Mouse (Mus musculus) kidney, postnatal 0 days (tissue): ENCODE measurements around the gene Gm42906. TPM values are rescaled to one million over a fixed set of nuclear protein-coding genes. Genes with fewer than 3 reads are reported as not detected.
A peak's percentile ranks its signal among the peaks of the same experiment; 100 is the strongest.

ENCODE experiments used
- ATAC-seq: fragments of 200-750 bp; cut with Nextera tagmentation; replicated peaks from 2 replicates; pipeline ENCODE4 v1.8.0; 2017; ENCODE audit warnings: low read depth, moderate number of reproducible peaks, moderate TSS enrichment, moderate library complexity; ENCODE audit not compliant: low FRiP score
- DNase-seq: peaks from one replicate; pipeline ENCODE4 v3.0.0-alpha.2; 2016; ENCODE audit warnings: low spot score
- H3K27ac ChIP-seq: fragments of 300-500 bp; sonication (generic); 2 replicates; pipeline ENCODE4 v1.5.1; 2014; ENCODE audit warnings: mild to moderate bottlenecking
- H3K27me3 ChIP-seq: fragments of 300-500 bp; sonication (generic); 2 replicates; pipeline ENCODE4 v1.6.1; 2014; ENCODE audit warnings: low read length, mixed read lengths; ENCODE audit not compliant: insufficient read depth
- H3K36me3 ChIP-seq: fragments of 300-500 bp; sonication (generic); 2 replicates; pipeline ENCODE4 v1.6.1; 2014; ENCODE audit warnings: low read length, mixed read lengths; ENCODE audit not compliant: insufficient read depth
- H3K4me1 ChIP-seq: fragments of 300-500 bp; sonication (generic); replicated peaks from 2 replicates; pipeline ENCODE4 v1.6.1; 2014; ENCODE audit warnings: antibody characterized with exemption, low read length, mixed read lengths; ENCODE audit not compliant: insufficient read depth
- H3K4me2 ChIP-seq: fragments of 300-500 bp; sonication (generic); 2 replicates; pipeline ENCODE4 v1.6.1; 2014; ENCODE audit warnings: mild to moderate bottlenecking, low read length, moderate library complexity, mixed read lengths
- H3K4me3 ChIP-seq: fragments of 300-500 bp; sonication (generic); replicated peaks from 2 replicates; pipeline ENCODE4 v1.5.1; 2014; ENCODE audit warnings: low read depth, low read length
- H3K9ac ChIP-seq: fragments of 300-500 bp; sonication (generic); 2 replicates; pipeline ENCODE4 v1.6.1; 2014; ENCODE audit warnings: low read depth, low read length
- H3K9me3 ChIP-seq: fragments of 300-500 bp; sonication (generic); replicated peaks from 2 replicates; pipeline ENCODE4 v1.6.1; 2016; ENCODE audit warnings: low read length, inconsistent platforms, mixed read lengths
- CTCF ChIP-seq: IDR thresholded peaks from 2 replicates; pipeline ENCODE4 v1.5.1; 2016; ENCODE audit warnings: antibody characterized with exemption, low read depth, mild to moderate bottlenecking, moderate library complexity
- WGBS: fragments of 180-500 bp; shearing (Covaris S2); extraction: QIAGEN DNeasy Blood & Tissue Kit; methylation state at CpG from one replicate; pipeline ENCODE4 v1.1.7; 2014; 5-methylcytosine and 5-hydroxymethylcytosine counted together
- polyA plus RNA-seq: library from polyadenylated mRNA; unstranded; fragments of >200 nt; fragmentation: Nextera tagmentation; extraction: Ambion mirVana; gene quantifications from 2 replicates; pipeline ENCODE4 v1.2.1, GENCODE M21; 2015

Gene Gm42906
- polyA plus RNA-seq, 1 experiment from 2014 or later, result not detected

GRCm38 (mm10) chr5:151236411-151236810 lies 191.6 kb downstream of the Gm42906 start:
- DNase-seq (no peak), ATAC-seq (no peak)
- H3K9ac ChIP-seq, result no peak overlapping the region
- no peaks in the 10 kb centered on the region for H3K27me3 ChIP-seq
- H3K36me3 ChIP-seq, result no peaks in the 10 kb centered on the region
- no peak overlapping the region for H3K4me2 ChIP-seq
- H3K27ac ChIP-seq, result no peak overlapping the region
- TF ChIP-seq CTCF, result no peak
- WGBS, result 50% methylated on average over 5 of the region's 5 CpGs
- no peak overlapping the region for H3K4me3 ChIP-seq
- no peaks in the 10 kb centered on the region for H3K9me3 ChIP-seq
- peaks cover 8% of the 10 kb centered on the region for H3K4me1 ChIP-seq

GRCm38 (mm10) chr5:151233400-151234031 lies 194.4 kb downstream of the Gm42906 start, which contains the start of gene Stard13:
TSS of gene Stard13 (minus strand) at chr5:151233836.
- H3K36me3 ChIP-seq, result no peaks in the 10 kb centered on the region
- peak; percentile 84 for ATAC-seq
- peak within 1 kb of the TSS; percentile 57 for H3K27ac ChIP-seq
- H3K9me3 ChIP-seq, result no peaks in the 10 kb centered on the region
- H3K4me2 ChIP-seq, result peak within 1 kb of the TSS; percentile 97
- peak within 1 kb of the TSS; percentile 71 for H3K9ac ChIP-seq
- no peak for TF ChIP-seq CTCF
- WGBS, result under 1% methylated on average over 42 of the region's 49 CpGs
- DNase-seq, result peak; percentile 76
- H3K4me1 ChIP-seq, result peaks cover 8% of the 10 kb centered on the region
- H3K4me3 ChIP-seq, result peak within 1 kb of the TSS; percentile 57
- no peaks in the 10 kb centered on the region for H3K27me3 ChIP-seq

DNA sequence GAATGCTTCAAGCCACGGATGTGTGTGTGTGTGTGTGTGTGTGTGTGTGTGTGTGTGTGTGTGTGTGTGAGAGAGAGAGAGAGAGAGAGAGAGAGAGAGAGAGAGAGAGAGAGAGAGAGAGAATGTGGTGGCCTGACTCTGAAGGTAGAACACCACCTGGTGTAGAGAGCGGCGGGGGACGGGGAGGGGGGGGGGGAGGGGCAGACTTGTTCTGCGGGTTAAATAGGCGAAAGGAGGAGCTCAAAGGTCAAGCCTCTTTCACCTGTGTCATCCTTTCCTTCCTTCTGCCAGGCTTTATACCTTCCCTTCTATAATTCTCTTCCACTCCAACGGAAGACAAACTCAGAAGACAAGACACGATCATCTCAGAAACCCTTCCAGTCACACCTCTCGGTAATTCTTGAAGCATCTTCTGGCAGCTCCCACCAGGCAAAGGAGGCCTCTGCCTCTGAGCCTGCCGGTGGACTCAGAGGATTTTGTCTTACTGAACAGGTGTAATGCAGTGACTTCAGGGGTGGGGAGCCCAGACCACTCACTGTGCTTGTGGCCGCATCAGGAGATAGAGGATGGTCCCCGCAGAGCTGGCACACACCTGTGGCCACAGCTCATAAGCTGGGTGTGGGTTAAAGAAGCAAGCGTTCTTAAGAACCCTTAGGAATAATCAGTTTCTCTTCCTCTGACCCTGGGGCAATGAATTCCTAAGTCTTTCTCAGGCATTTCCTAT lies 195.2 kb downstream of the Gm42906 start:
- WGBS, result 28% methylated on average over 12 of the region's 13 CpGs
- no peak for TF ChIP-seq CTCF
- H3K4me3 ChIP-seq, result peak overlapping the region; percentile 57
- no peaks in the 10 kb centered on the region for H3K36me3 ChIP-seq
- no peaks in the 10 kb centered on the region for H3K9me3 ChIP-seq
- DNase-seq, result no peak
- 0 out of 2 replicates have a peak, but pooled peaks have one; percentile 3 for ATAC-seq
- no peak overlapping the region for H3K27ac ChIP-seq
- H3K4me1 ChIP-seq, result peaks cover 8% of the 10 kb centered on the region
- H3K9ac ChIP-seq, result peak overlapping the region; percentile 71
- no peaks in the 10 kb centered on the region for H3K27me3 ChIP-seq
- H3K4me2 ChIP-seq, result peak overlapping the region; percentile 97

DNA sequence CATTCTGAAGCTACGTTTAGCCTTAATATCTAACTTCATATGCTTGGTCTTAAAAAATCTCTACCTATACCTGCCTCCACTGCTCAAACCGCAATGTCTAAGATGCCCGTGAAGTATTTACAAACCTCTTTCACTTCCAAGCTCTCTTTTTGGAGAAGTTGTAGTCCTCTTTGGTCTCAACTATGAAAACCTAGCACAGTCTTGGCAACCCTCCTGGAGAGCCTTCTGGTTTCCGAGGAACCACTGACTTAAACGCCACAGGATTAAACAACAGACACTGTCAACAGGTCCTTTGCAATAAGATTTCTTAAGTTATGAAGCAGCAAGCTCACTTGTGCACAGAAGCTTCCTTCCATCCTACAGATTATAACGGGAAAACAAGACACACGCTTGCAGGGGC lies 196.1 kb downstream of the Gm42906 start:
- Histone ChIP-seq H3K4me2 (no peak overlapping the region), H3K4me1 (peaks cover 8% of the 10 kb centered on the region), H3K9me3 (no peaks in the 10 kb centered on the region), H3K36me3 (no peaks in the 10 kb centered on the region), H3K4me3 (no peak overlapping the region), H3K27me3 (no peaks in the 10 kb centered on the region), H3K9ac (no peak overlapping the region), H3K27ac (no peak overlapping the region)
- 86% methylated on average over 7 of the region's 7 CpGs for WGBS
- ATAC-seq, result no peak
- DNase-seq, result no peak
- TF ChIP-seq CTCF, result no peak

GRCm38 (mm10) chr5:151231411-151231810 lies 196.6 kb downstream of the Gm42906 start:
- Histone ChIP-seq H3K9me3 (no peaks in the 10 kb centered on the region), H3K4me2 (no peak overlapping the region), H3K9ac (no peak overlapping the region), H3K4me3 (no peak overlapping the region), H3K27me3 (no peaks in the 10 kb centered on the region), H3K4me1 (peaks cover 8% of the 10 kb centered on the region), H3K27ac (no peak overlapping the region), H3K36me3 (no peaks in the 10 kb centered on the region)
- 62% methylated on average over 4 of the region's 4 CpGs for WGBS
- DNase-seq, result no peak
- no peak for ATAC-seq
- TF ChIP-seq CTCF, result no peak

- peaks cover 8% of the 10 kb centered on the region for H3K4me1 ChIP-seq
- no peaks in the 10 kb centered on the region for H3K9me3 ChIP-seq
- DNase-seq (no peak), ATAC-seq (no peak)
- no peak overlapping the region for H3K9ac ChIP-seq
- no peak for TF ChIP-seq CTCF
- no peaks in the 10 kb centered on the region for H3K27me3 ChIP-seq
- H3K4me3 ChIP-seq, result no peak overlapping the region
- no peak overlapping the region for H3K4me2 ChIP-seq
- 92% methylated on average over 4 of the region's 4 CpGs for WGBS
- H3K36me3 ChIP-seq, result no peaks in the 10 kb centered on the region
- H3K27ac ChIP-seq, result no peak overlapping the region
These were observed 197.5 kb downstream of the Gm42906 start for GRCm38 (mm10) chr5:151230427-151230826.
